Mouse (Mus musculus): ENCODE data around the gene Ugt1a10.
A peak's percentile ranks its signal among the peaks of the same experiment; 100 is the strongest.
"Not testable (repeated sequence)": the region's sequence is repeated elsewhere in the genome, so short reads cannot be mapped to it uniquely, and the experiment has no call there.

DNA sequence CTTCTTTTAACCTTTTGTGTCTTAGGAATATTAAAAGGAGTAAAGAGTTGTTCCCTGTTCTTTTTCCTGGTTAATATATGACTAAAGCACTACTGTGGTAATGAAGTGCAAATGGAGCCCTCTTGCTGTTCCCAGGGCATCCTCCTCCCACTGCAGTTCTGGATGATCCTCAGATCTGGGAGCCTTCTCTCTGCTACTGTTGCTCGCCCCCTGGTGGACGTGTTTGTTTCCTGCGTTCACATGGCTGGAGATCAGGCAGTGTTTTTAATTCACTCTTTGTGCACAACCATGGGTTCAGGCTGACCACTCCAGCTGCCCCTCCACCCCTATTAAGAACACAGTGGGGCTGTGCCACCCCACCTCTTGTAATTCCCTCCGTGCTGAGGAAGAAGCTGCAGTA, 65.4 kb downstream of the Ugt1a10 start:
- TF ChIP-seq CTCF (IDR thresholded peaks at IDR 0.05; ENCODE audit: low read depth) = peak; percentile 51
- TF ChIP-seq EP300 (IDR thresholded peaks at IDR 0.05; ENCODE audit: low read depth) = not testable (repeated sequence)
